Mouse (Mus musculus) CH12.LX (cell line): ENCODE measurements at regions not wholly inside any gene's neighbourhood (a gene's known extent, or its start where the extent isn't known, plus 50 kb on each side); places are given as distances from the start of the nearest gene placed in this dataset.

ENCODE experiments used
- CTCF ChIP-seq, 2 experiments: IDR thresholded peaks in 1 of 2; conservative IDR thresholded peaks in 1 of 2; 2 replicates each; pipeline ENCODE4 v1.5.1; 2011 to 2012; ENCODE audit warnings: low read depth in 2 of 2, low read length in 2 of 2, improper control_type of control experiment in 1 of 2, inconsistent platforms in 1 of 2, mild to moderate bottlenecking in 1 of 2, moderate library complexity in 1 of 2
- E2F4 ChIP-seq: IDR thresholded peaks from 2 replicates; pipeline ENCODE4 v1.6.1; 2011; ENCODE audit warnings: low read depth, low read length, improper control_type of control experiment; ENCODE audit not compliant: insufficient replicate concordance
- MXI1 ChIP-seq: IDR thresholded peaks from 2 replicates; pipeline ENCODE4 v1.6.1; 2011; ENCODE audit warnings: mild to moderate bottlenecking, low read depth, low read length, improper control_type of control experiment
- POLR2A ChIP-seq: IDR thresholded peaks from 2 replicates; pipeline ENCODE4 v1.6.1; 2011; ENCODE audit warnings: low read depth, mild to moderate bottlenecking, improper control_type of control experiment, low read length
- RCOR1 ChIP-seq: conservative IDR thresholded peaks from 2 replicates; pipeline ENCODE4 v1.6.1; 2012; ENCODE audit warnings: low read depth, mild to moderate bottlenecking, inconsistent platforms, low read length, improper control_type of control experiment
- USF2 ChIP-seq: conservative IDR thresholded peaks from 2 replicates; pipeline ENCODE4 v1.6.1; 2011; ENCODE audit warnings: low read depth, low read length, improper control_type of control experiment

DNA sequence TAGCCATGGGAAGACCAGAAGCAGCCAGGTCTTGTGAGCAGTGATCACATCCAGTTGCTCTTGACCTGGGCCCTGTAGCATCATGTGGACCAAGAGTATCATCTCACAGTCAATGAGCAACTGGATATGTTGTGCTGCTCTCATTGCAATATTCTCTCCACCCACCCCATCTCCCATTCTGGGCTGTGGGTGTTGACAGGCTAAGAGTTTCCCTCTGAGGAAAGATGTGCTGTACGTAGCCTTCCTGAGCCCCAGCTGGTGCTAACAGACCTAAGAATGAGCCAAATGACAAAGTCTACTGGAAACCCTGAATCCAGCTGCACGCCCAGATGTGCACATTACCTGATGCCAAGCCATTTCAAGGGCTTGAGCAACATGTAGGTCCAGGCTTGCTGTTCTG, 380.5 kb downstream of the Agtpbp1 start:
- no peak for TF ChIP-seq CTCF (conservative IDR thresholded peaks at IDR 0.05 in 1 of 2, IDR thresholded peaks at IDR 0.05 in 1 of 2; ENCODE audit: low read depth in 2 of 2, low read length in 2 of 2)
- TF ChIP-seq RCOR1, result no peak
- TF ChIP-seq USF2, result no peak
- TF ChIP-seq POLR2A, result no peak
- no peak for TF ChIP-seq MXI1
- TF ChIP-seq E2F4, result no peak
